19 mouse cellular contexts compared by ENCODE assay signal in genomic region chr9:20609831-20610464, GRCm38 (mm10). TPM values are rescaled to one million over a fixed set of nuclear protein-coding genes. Genes with fewer than 3 reads are reported as not detected.
DNase-seq lines count a peak whose midpoint lies in the region; ATAC-seq and TF ChIP-seq lines count a peak whose summit lies in the region.
"Had no signal": no experiment of that assay in that cellular context is flagged by ENCODE, and none has a peak within 500 bp of the region (broad histone marks: within the 10 kb centered on the region; RNA-seq: fewer than 3 reads in every experiment).

No protein-coding gene starts in this region.

- no peaks in the 10 kb centered on the region; the same call in 1 of the 2 replicates for H3K4me1 ChIP-seq in intestine, postnatal 0 days (replicated peaks; ENCODE audit: control insufficient read depth, insufficient read depth, low read length)
- H3K4me1 ChIP-seq in intestine, embryonic 15.5 days (replicated peaks) = no peaks in the 10 kb centered on the region
- peaks cover 0 to 3% of the 10 kb centered on the region in 2 experiments; a peak in 2 of 4 replicates for H3K4me1 ChIP-seq in MEL (ENCODE audit: control insufficient read depth in 1 of 2, insufficient read depth in 2 of 2, low read length in 2 of 2)
- H3K4me1 ChIP-seq in thymus, adult 2 months (replicated peaks; ENCODE audit: control insufficient read depth, insufficient read depth, low read length) = 0 out of 2 replicates have a peak, but pooled peaks cover 2% of the 10 kb centered on the region
- H3K4me1 ChIP-seq in kidney, embryonic 14.5 days (ENCODE audit: control insufficient read depth, insufficient read depth, low read length) = no peaks in the 10 kb centered on the region
- H3K4me1 ChIP-seq in kidney, embryonic 15.5 days = peaks cover 7% of the 10 kb centered on the region; the same call in 1 of the 2 replicates

- WGBS in intestine, postnatal 0 days = 83% methylated on average over 5 of the region's 5 CpGs
- 84% methylated on average over 5 of the region's 5 CpGs for WGBS in intestine, embryonic 15.5 days
- WGBS in thymus, adult 2 months = 36% methylated on average over 5 of the region's 5 CpGs
- 87% methylated on average over 5 of the region's 5 CpGs for WGBS in kidney, embryonic 14.5 days
- WGBS in kidney, embryonic 15.5 days = 85% methylated on average over 5 of the region's 5 CpGs

- ATAC-seq in intestine, postnatal 0 days = no peak
- ATAC-seq in intestine, embryonic 15.5 days = no peak
- ATAC-seq in kidney, embryonic 14.5 days (ENCODE audit: low FRiP score, low TSS enrichment) = no peak
- ATAC-seq in kidney, embryonic 15.5 days (replicated peaks; ENCODE audit: low FRiP score) = no peak
- ATAC-seq: forebrain, embryonic 16.5 days; midbrain, embryonic 16.5 days had no signal

- H3K36me3 ChIP-seq in intestine, postnatal 0 days (ENCODE audit: control insufficient read depth, insufficient read depth) = no peaks in the 10 kb centered on the region; the same call in 1 of the 2 replicates
- H3K36me3 ChIP-seq in intestine, embryonic 15.5 days = no peaks in the 10 kb centered on the region; the same call in 1 of the 2 replicates
- H3K36me3 ChIP-seq in MEL (ENCODE audit: control insufficient read depth in 1 of 2, insufficient read depth in 2 of 2, low read length in 2 of 2) = peaks cover 0 to 11% of the 10 kb centered on the region in 2 experiments; a peak in 2 of 4 replicates
- H3K36me3 ChIP-seq in thymus, adult 2 months (ENCODE audit: control insufficient read depth, insufficient read depth, low read length) = no peaks in the 10 kb centered on the region; the same call in 1 of the 2 replicates
- no peaks in the 10 kb centered on the region for H3K36me3 ChIP-seq in kidney, embryonic 14.5 days (ENCODE audit: control insufficient read depth, insufficient read depth, low read length)
- peaks cover 17% of the 10 kb centered on the region for H3K36me3 ChIP-seq in kidney, embryonic 15.5 days

- peak; percentile 19; the same call in 1 of the 2 replicates for TF ChIP-seq CTCF in intestine, postnatal 0 days (IDR thresholded peaks at IDR 0.05; ENCODE audit: low read depth)
- TF ChIP-seq CTCF in MEL (IDR thresholded peaks at IDR 0.05 in 2 of 3, conservative IDR thresholded peaks at IDR 0.05 in 1 of 3; ENCODE audit: control insufficient read depth in 1 of 3, insufficient read depth in 1 of 3, low read depth in 2 of 3, low read length in 3 of 3, poor library complexity in 1 of 3, severe bottlenecking in 1 of 3) = peak; percentile 39 to 51 (median 44); a peak in 5 of 6 replicates
- no peak for TF ChIP-seq CTCF in thymus, adult 2 months (IDR thresholded peaks at IDR 0.05; ENCODE audit: borderline replicate concordance, control insufficient read depth, extremely low read depth, insufficient read depth, low read length, poor library complexity)

- no peaks in the 10 kb centered on the region for H3K27me3 ChIP-seq in intestine, postnatal 0 days (replicated peaks; ENCODE audit: control insufficient read depth, insufficient read depth, low read length)
- no peaks in the 10 kb centered on the region for H3K27me3 ChIP-seq in intestine, embryonic 15.5 days (replicated peaks)
- H3K27me3 ChIP-seq in MEL (ENCODE audit: control insufficient read depth in 1 of 2, insufficient read depth in 2 of 2, low read length in 2 of 2) = no peaks in the 10 kb centered on the region
- no peaks in the 10 kb centered on the region for H3K27me3 ChIP-seq in thymus, adult 2 months (ENCODE audit: control insufficient read depth, insufficient read depth, low read length)
- H3K27me3 ChIP-seq in kidney, embryonic 14.5 days (ENCODE audit: control insufficient read depth, insufficient read depth, low read length) = no peaks in the 10 kb centered on the region
- no peaks in the 10 kb centered on the region for H3K27me3 ChIP-seq in kidney, embryonic 15.5 days
- H3K27me3 ChIP-seq: embryonic facial prominence, embryonic 13.5 days; limb, embryonic 15.5 days; lung, embryonic 15.5 days had no signal

- no peak overlapping the region for H3K27ac ChIP-seq in intestine, postnatal 0 days (ENCODE audit: low read depth, low read length)
- no peak overlapping the region for H3K27ac ChIP-seq in intestine, embryonic 15.5 days
- H3K27ac ChIP-seq in MEL (ENCODE audit: control insufficient read depth, low read depth, low read length) = no peak overlapping the region
- peak overlapping the region; percentile 89 for H3K27ac ChIP-seq in thymus, adult 2 months (ENCODE audit: control insufficient read depth, insufficient read depth, low read length)
- H3K27ac ChIP-seq in kidney, embryonic 14.5 days (ENCODE audit: low read depth, low read length) = no peak overlapping the region
- H3K27ac ChIP-seq in kidney, embryonic 15.5 days = no peak overlapping the region
- H3K27ac ChIP-seq: embryonic facial prominence, embryonic 13.5 days; hindbrain, embryonic 14.5 days; limb, embryonic 15.5 days; lung, embryonic 15.5 days had no signal

- peak; percentile 8 for DNase-seq in 416B (ENCODE audit: low read depth)
- peak; percentile 52 for DNase-seq in MEL (ENCODE audit: low read depth, low spot score)
- DNase-seq in thymus, adult 2 months = peak; percentile 17
- DNase-seq in cerebellum, postnatal 36 days = no peak
- DNase-seq: adrenal gland, postnatal 36 days; cerebellum, adult 2 months; kidney, adult 18-20 months; kidney, postnatal 4 days; right cerebral cortex, postnatal 14 days had no signal

- H3K4me3 ChIP-seq in intestine, postnatal 0 days (ENCODE audit: low read depth, low read length) = no peak overlapping the region
- no peak overlapping the region for H3K4me3 ChIP-seq in intestine, embryonic 15.5 days (replicated peaks)
- no peak overlapping the region for H3K4me3 ChIP-seq in MEL (ENCODE audit: control insufficient read depth in 1 of 2, insufficient read depth in 1 of 2, low read depth in 2 of 2, low read length in 2 of 2)
- H3K4me3 ChIP-seq in thymus, adult 2 months (ENCODE audit: control insufficient read depth, insufficient read depth, low read length) = no peak overlapping the region
- no peak overlapping the region for H3K4me3 ChIP-seq in kidney, embryonic 14.5 days (ENCODE audit: low read length)
- H3K4me3 ChIP-seq in kidney, embryonic 15.5 days (replicated peaks) = no peak overlapping the region
- H3K4me3 ChIP-seq: embryonic facial prominence, embryonic 13.5 days; limb, embryonic 15.5 days; lung, embryonic 15.5 days had no signal

- TF ChIP-seq EP300 in MEL (IDR thresholded peaks at IDR 0.05; ENCODE audit: low read depth in 1 of 2, low read length in 2 of 2) = no peak

- TF ChIP-seq RAD21 in MEL (IDR thresholded peaks at IDR 0.05; ENCODE audit: low read depth, low read length) = peak; percentile 46

- no peak overlapping the region for H3K9ac ChIP-seq in intestine, postnatal 0 days (ENCODE audit: low read depth, low read length)
- H3K9ac ChIP-seq in intestine, embryonic 15.5 days = no peak overlapping the region
- H3K9ac ChIP-seq in MEL (ENCODE audit: control insufficient read depth, low read depth, low read length, poor library complexity, severe bottlenecking) = no peak overlapping the region
- H3K9ac ChIP-seq in kidney, embryonic 14.5 days (ENCODE audit: low read depth, low read length) = no peak overlapping the region
- no peak overlapping the region for H3K9ac ChIP-seq in kidney, embryonic 15.5 days
- H3K9ac ChIP-seq: embryonic facial prominence, embryonic 13.5 days; hindbrain, embryonic 14.5 days; limb, embryonic 15.5 days; lung, embryonic 15.5 days had no signal

- no peak for TF ChIP-seq POLR2A in MEL (IDR thresholded peaks at IDR 0.05; ENCODE audit: control insufficient read depth in 1 of 2, insufficient read depth in 1 of 2, low read depth in 1 of 2, low read length in 2 of 2, poor library complexity in 1 of 2)
- TF ChIP-seq POLR2A in thymus, adult 2 months (IDR thresholded peaks at IDR 0.05; ENCODE audit: control insufficient read depth, extremely low read depth, insufficient read depth, low read length, poor library complexity) = no peak

- H3K9me3 ChIP-seq in intestine, postnatal 0 days (ENCODE audit: control insufficient read depth) = no peaks in the 10 kb centered on the region
- no peaks in the 10 kb centered on the region for H3K9me3 ChIP-seq in intestine, embryonic 15.5 days
- no peaks in the 10 kb centered on the region for H3K9me3 ChIP-seq in MEL (replicated peaks; ENCODE audit: insufficient read depth, low read length)
- peaks cover 3% of the 10 kb centered on the region; the same call in 1 of the 2 replicates for H3K9me3 ChIP-seq in kidney, embryonic 14.5 days (ENCODE audit: control insufficient read depth, low read length)
- no peaks in the 10 kb centered on the region for H3K9me3 ChIP-seq in kidney, embryonic 15.5 days (replicated peaks)
- H3K9me3 ChIP-seq: embryonic facial prominence, embryonic 13.5 days; limb, embryonic 15.5 days; lung, embryonic 15.5 days had no signal

- H3K79me2 ChIP-seq in MEL (ENCODE audit: control insufficient read depth, insufficient read depth, low read length, poor library complexity) = peaks cover 3% of the 10 kb centered on the region; the same call in 1 of the 2 replicates

- no peak overlapping the region for H3K4me2 ChIP-seq in intestine, postnatal 0 days (replicated peaks; ENCODE audit: low read depth)
- H3K4me2 ChIP-seq in intestine, embryonic 15.5 days (replicated peaks) = no peak overlapping the region
- H3K4me2 ChIP-seq in kidney, embryonic 14.5 days (replicated peaks; ENCODE audit: low read depth, low read length) = no peak overlapping the region
- H3K4me2 ChIP-seq in kidney, embryonic 15.5 days = no peak overlapping the region
- H3K4me2 ChIP-seq: embryonic facial prominence, embryonic 13.5 days; hindbrain, embryonic 14.5 days; limb, embryonic 15.5 days; lung, embryonic 15.5 days had no signal

RNA-seq across cellular contexts. Expression of gene Zfp846, which starts 28.9 kb away (rescaled TPM):
- 5.2 and 5.7 TPM in 2 replicates for polyA plus RNA-seq in intestine, postnatal 0 days (2015; fragmentation: Nextera tagmentation; extraction: Ambion mirVana)
- 12.0 and 13.8 TPM in 2 replicates for polyA plus RNA-seq in intestine, embryonic 15.5 days (2015; fragmentation: Nextera tagmentation; extraction: Ambion mirVana)
- 7.8 and 10.2 TPM in 2 replicates for total RNA-seq in MEL (2012; rRNA removed)
- polyA plus RNA-seq in MEL (2012; ENCODE audit: insufficient read depth in 1 of 2, insufficient read length in 2 of 2, low read depth in 1 of 2, low replicate concordance in 2 of 2, missing spikeins in 1 of 2) = 10 to 100 TPM in 1 of 2 experiments, not detected in 1; 11.2 TPM
- polyA plus RNA-seq in thymus, adult 2 months (2012; rRNA removed) = 7.5 and 8.2 TPM in 2 replicates
- polyA plus RNA-seq in kidney, embryonic 14.5 days (2014; fragmentation: Nextera tagmentation; extraction: Ambion mirVana) = 18.1 and 23.0 TPM in 2 replicates
- polyA plus RNA-seq in kidney, embryonic 15.5 days (2015; fragmentation: Nextera tagmentation; extraction: Ambion mirVana) = 15.7 and 16.4 TPM in 2 replicates

RNA-seq across cellular contexts. Expression of gene Ubl5, which starts 32.7 kb away (rescaled TPM):
- polyA plus RNA-seq in intestine, postnatal 0 days (2015; fragmentation: Nextera tagmentation; extraction: Ambion mirVana) = 557 and 578 TPM in 2 replicates
- polyA plus RNA-seq in intestine, embryonic 15.5 days (2015; fragmentation: Nextera tagmentation; extraction: Ambion mirVana) = 356 and 399 TPM in 2 replicates
- 867 and 1,103 TPM in 2 replicates for total RNA-seq in MEL (2012; rRNA removed)
- 100 to 1,000 TPM in 1 of 2 experiments, not detected in 1; 850 TPM for polyA plus RNA-seq in MEL (2012; ENCODE audit: insufficient read depth in 1 of 2, insufficient read length in 2 of 2, low read depth in 1 of 2, low replicate concordance in 2 of 2, missing spikeins in 1 of 2)
- 189 and 207 TPM in 2 replicates for polyA plus RNA-seq in thymus, adult 2 months (2012; rRNA removed)
- polyA plus RNA-seq in kidney, embryonic 14.5 days (2014; fragmentation: Nextera tagmentation; extraction: Ambion mirVana) = 375 and 531 TPM in 2 replicates
- polyA plus RNA-seq in kidney, embryonic 15.5 days (2015; fragmentation: Nextera tagmentation; extraction: Ambion mirVana) = 385 and 422 TPM in 2 replicates

RNA-seq across cellular contexts. Expression of gene Fbxl12, which starts 34.6 kb away (rescaled TPM):
- polyA plus RNA-seq in intestine, postnatal 0 days (2015; fragmentation: Nextera tagmentation; extraction: Ambion mirVana) = 7.4 and 7.6 TPM in 2 replicates
- 14.7 and 16.4 TPM in 2 replicates for polyA plus RNA-seq in intestine, embryonic 15.5 days (2015; fragmentation: Nextera tagmentation; extraction: Ambion mirVana)
- total RNA-seq in MEL (2012; rRNA removed) = 14.9 and 16.4 TPM in 2 replicates
- 10 to 100 TPM in 1 of 2 experiments, not detected in 1; 44.0 TPM for polyA plus RNA-seq in MEL (2012; ENCODE audit: insufficient read depth in 1 of 2, insufficient read length in 2 of 2, low read depth in 1 of 2, low replicate concordance in 2 of 2, missing spikeins in 1 of 2)
- 560 and 583 TPM in 2 replicates for polyA plus RNA-seq in thymus, adult 2 months (2012; rRNA removed)
- 14.6 and 16.8 TPM in 2 replicates for polyA plus RNA-seq in kidney, embryonic 14.5 days (2014; fragmentation: Nextera tagmentation; extraction: Ambion mirVana)
- 21.1 and 22.2 TPM in 2 replicates for polyA plus RNA-seq in kidney, embryonic 15.5 days (2015; fragmentation: Nextera tagmentation; extraction: Ambion mirVana)

RNA-seq across cellular contexts. Expression of gene Pin1, which starts 41.9 kb away (rescaled TPM):
- polyA plus RNA-seq in intestine, postnatal 0 days (2015; fragmentation: Nextera tagmentation; extraction: Ambion mirVana) = 27.1 and 27.2 TPM in 2 replicates
- polyA plus RNA-seq in intestine, embryonic 15.5 days (2015; fragmentation: Nextera tagmentation; extraction: Ambion mirVana) = 44.1 and 46.8 TPM in 2 replicates
- 179 and 202 TPM in 2 replicates for total RNA-seq in MEL (2012; rRNA removed)
- polyA plus RNA-seq in MEL (2012; ENCODE audit: insufficient read depth in 1 of 2, insufficient read length in 2 of 2, low read depth in 1 of 2, low replicate concordance in 2 of 2, missing spikeins in 1 of 2) = 100 to 1,000 TPM; 136 to 201 TPM
- polyA plus RNA-seq in thymus, adult 2 months (2012; rRNA removed) = 36.8 and 37.2 TPM in 2 replicates
- 57.9 and 70.0 TPM in 2 replicates for polyA plus RNA-seq in kidney, embryonic 14.5 days (2014; fragmentation: Nextera tagmentation; extraction: Ambion mirVana)
- polyA plus RNA-seq in kidney, embryonic 15.5 days (2015; fragmentation: Nextera tagmentation; extraction: Ambion mirVana) = 55.3 and 55.4 TPM in 2 replicates

Comparison
In these comparisons a context has a peak if more than half of its experiments do, and no peak if none do; other contexts are left out.
1. DNase-seq: peak in 416B (single experiment), MEL (single experiment) and thymus, adult 2 months (single experiment); none in cerebellum, postnatal 36 days (0 of 2).
2. RNA of gene Fbxl12, which starts 34.6 kb away (polyA plus RNA-seq): 560 to 583 TPM in thymus, adult 2 months; 44.0 TPM in MEL, 21.1 to 22.2 TPM in kidney, embryonic 15.5 days, 14.7 to 16.4 TPM in intestine, embryonic 15.5 days, 14.6 to 16.8 TPM in kidney, embryonic 14.5 days and 7.4 to 7.6 TPM in intestine, postnatal 0 days; every median in the first group is over 10 times any median in the second.